Mouse (Mus musculus): ENCODE data around the gene Pou2f2.

Pou2f2 gene

DNA sequence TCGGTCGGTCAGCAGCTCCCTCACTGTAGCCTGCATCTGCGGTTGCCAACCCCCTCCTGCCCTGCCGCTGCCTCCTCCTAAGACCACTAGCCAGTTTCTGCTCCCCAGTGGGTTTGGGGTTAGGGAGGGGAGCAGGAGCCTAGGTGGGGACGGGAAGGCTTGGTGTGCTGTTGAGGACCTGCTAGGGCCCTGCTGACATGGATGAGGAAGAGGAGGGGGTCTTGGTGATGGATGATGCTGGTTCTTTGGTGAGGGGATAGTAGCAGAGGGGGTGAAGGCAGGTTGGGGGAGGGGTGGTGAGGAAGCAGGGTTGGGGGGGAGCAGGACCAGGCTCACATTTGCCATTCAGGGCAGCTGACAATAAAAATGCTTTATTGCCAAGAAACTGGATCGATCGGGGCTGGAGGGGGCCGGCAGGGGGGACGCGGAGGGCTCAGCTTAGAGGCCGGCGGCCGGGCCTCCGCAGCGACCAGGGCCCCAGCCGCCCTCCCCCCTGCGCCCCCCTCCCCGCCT is 29.3 kb downstream of the Pou2f2 start:
- no peak for DNase-seq (ENCODE audit: low spot score in 2 of 2)

DNA sequence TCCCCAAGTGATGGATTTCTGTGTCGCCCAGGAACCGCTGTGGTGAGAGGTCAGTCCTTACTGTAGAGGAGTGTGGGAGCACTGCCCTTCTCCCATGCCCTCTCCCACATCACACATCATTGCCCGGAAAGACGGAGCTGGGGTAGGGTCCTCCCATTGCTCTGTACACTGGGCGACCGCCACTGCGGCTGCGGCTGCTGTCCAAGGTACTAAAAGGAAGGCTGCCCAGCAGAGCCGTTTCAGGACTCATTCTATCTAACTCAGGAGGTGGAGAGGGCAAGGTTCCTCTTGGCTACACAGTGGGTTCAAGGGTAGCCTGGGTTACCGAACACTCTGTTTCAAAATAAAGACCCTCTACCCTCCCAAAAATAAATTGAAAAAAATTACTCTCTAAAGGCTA is 33.6 kb downstream of the Pou2f2 start:
- DNase-seq (ENCODE audit: low spot score in 2 of 2): no peak

DNA sequence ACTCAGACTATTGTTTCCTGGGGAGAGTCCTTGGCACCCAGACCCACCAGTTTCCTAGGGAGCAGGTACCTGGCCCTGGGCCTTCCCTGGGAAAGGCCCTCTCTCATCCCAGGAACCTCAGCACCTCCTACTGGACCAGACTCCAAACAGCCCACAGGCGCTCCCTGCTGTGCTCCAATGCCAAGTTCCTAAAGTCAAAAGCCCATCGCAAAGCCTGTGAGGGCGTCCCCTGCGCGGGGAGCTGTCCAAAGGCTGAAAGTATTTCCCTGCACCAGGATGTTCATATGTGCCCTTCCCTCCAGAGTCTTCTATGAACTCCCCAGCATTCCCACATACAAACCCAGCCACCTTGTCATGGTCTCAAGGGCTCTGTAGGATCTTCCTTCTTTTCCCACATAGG is 37.8 kb downstream of the Pou2f2 start:
- DNase-seq (ENCODE audit: low spot score in 2 of 2): no peak

DNA sequence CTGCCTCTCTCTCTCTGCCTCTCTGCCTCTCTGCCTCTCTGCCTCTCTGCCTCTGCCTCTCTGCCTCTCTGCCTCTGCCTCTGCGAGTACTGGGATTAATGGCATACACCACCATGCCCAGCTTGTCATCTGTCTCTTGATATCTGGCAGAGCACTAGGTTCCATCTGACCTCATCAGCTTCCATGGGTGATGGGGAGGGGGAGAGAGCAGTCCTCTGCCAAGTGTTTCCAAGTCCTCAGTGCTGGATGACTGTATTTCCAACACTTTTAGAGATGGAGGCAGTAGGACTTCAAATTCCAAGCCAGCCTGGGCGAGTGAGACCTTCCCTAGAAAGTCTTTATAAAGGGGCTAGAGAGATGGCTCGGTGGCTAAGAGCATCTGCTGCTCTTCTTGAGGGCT is 42.0 kb downstream of the Pou2f2 start:
- no peak for DNase-seq (ENCODE audit: low spot score in 2 of 2)

DNA sequence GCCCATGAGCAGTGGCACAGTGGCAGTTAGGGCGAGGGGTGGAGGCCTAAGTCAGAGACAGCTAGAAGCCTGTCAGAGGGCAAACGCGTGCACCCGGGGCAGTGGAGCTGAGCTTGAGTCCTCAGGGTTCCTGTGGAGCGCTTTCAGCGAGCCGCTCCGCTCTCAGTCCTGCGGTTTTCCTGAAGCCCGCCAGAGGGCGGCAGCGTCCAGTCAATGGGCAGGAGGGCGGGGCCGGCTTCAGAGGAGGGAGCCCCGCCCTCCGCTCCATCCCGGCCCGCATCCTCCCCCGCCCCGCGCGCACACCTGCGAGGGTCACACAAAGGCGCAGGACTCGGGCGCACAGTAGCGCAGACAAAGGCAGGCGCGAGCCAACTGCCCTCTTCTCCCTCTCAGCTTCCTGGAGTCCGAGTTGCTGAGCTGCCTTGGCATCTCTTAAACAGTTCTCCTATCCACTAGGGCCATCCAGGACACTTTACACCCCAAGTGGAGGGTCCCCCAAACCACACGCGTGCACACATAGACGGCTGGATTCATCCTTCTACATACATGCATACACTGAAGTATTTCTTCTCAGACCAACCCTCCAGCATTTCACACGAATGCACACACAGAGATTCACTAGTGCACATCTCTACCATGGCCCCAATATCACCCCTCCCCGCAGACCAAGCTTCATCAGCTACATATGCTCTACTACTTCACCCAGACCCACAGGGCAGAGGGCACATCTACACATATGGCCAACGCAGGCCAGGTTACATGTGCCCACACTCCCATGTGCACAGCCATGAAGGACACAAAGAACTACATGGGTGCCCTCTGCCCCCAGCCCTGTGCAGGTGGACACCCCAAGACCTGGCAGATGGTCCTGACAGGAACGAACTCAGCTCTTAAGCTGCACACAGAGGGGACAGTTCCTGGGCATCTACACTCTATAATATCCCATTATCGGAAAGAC is 46.2 kb downstream of the Pou2f2 start:
- peak; percentile 82 to 87 for DNase-seq (ENCODE audit: low spot score in 2 of 2)

DNA sequence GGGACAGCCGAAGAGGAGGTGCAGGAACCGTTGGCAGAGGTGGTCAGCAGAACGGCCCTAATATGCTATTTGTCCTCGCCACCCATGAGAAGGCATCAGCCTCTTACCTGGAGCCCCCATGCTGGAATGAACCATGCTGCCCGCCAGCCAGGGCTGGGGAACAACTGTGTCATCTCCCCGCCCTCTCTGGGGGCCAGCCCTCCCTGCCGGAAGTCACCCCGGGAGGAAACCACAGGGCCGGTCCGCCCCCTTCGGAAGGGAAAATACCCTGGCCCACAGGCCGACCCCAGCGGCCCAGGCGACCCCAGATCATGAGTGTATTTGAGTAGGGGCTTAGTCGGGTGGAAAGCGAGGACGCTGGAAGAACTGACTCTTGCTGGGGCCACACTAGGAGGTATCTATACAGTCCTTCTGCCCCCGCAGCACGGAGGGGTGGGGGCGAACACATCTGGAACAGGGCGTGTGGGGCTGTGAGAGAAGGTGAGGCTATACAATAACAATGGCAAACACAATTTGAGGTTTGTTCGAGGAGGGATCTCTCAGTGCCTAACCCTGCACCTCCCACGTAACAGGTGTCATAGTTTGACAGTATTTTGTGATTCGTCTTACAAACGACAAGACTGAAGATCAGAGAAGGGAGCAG is 47.1 kb downstream of the Pou2f2 start:
- DNase-seq (ENCODE audit: low spot score in 2 of 2): no peak

DNA sequence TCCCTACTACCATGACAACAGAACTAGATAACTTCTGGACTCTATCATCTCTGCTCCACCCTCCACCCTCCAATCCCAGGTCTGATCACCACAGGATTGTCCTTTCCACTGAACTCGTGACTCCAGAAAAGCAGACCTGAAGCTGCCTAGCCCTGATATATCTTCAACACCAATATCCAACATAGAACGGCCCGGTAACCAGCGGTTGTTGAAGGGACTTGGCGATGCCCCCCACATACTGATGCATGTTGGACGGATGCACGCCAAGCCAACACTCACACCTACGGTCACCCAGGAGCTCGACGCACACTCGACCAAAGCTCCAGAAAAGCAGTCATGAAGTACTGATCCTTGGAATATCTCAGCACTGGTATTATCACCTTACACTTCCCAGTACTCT is 48.3 kb downstream of the Pou2f2 start:
- no peak for DNase-seq (ENCODE audit: low spot score in 2 of 2)

DNA sequence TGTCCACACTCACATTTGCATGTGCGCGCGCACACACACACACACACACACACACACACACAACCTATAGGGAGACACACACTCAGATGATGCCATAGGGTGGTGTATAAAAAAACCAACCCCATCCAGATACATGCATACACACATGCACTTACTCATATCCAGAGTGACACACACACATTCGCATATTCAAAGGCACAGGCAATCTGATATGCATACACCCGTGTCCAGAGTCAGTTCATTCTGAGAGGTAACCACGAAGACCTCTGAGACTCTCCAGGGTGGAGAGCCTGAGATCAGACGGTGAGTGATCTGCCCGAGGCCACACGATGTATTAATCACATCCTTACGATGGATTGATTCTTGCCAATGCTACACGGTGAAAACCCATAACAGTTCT is 49.0 kb downstream of the Pou2f2 start:
- no peak for DNase-seq (ENCODE audit: low spot score in 2 of 2)

DNA sequence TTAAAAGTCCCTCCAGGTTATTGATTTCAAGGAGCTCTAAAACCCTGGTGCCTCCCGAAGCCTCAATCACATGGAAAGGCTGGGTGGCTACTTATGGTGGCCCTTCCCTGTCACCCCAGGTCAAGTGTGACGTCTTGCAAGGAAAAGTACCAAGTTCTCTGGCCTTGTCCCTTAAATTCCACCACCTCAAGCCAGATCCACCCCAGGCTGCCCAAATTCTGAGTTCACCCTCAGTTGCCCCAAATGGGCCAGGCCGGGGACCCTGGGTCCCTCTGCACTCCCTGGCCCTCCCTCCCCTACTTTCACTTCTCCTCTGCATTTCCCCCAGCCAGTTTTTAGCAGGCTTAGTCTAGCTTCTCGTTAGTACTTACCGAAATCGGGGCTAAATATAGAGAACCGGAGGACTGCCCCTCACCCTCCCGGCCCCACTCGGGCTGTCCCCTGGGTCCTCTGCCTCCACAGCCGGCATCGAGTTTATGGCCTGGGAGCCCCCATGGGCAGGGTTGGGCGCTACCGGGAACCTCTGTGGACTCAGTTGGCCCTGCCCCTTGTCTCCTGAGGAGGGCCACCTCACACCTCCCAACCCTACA is 50.0 kb downstream of the Pou2f2 start:
- no peak for DNase-seq (ENCODE audit: low spot score in 2 of 2)

DNA sequence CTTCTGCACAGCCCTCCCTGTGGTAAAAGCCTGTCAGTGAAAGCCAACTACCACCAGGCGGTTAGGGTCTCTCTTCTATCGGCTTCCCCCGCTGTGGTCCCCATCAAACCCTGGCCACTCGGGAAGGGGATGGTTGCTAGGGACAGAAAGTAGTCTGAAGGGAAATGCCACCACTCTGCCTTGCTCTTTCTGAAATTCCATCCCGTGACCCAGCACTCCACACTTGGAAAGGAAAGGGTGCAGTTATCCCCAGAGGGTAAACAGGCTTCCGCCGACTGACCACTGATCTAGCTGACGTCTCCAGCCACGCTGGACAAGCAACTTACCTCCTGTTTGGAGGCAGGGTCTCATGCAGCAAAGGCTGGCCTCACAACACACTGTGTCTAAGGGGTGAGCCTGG is 51.6 kb downstream of the Pou2f2 start:
- no peak for DNase-seq (ENCODE audit: low spot score in 2 of 2)

DNA sequence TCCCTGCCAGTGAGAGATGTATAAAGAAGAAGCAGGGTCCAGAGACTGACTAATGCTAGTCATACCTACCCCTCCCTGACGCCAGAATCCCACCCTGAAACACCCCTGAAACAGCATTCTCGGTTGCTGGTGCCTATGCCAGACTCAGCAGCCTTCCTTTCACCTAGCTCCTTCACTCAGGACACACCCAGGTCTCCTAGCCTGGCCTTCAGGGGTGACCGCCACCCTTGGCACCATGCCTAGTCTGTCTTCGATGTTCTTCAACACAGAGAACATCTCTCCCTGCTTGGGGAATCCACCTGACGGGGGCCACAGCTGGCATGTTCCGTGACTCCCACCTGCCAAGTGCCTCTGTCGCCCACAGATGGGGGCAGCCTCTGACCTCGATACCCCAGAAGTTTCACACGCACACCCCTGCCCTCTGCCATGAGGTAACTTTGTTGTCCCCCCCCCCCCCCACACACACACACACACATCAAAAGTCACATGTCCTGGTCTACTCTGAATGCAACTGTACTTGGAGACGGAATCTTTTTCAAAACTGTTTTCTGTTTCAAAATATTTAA is 53.7 kb downstream of the Pou2f2 start:
- no peak for DNase-seq (ENCODE audit: low spot score in 2 of 2)

DNA sequence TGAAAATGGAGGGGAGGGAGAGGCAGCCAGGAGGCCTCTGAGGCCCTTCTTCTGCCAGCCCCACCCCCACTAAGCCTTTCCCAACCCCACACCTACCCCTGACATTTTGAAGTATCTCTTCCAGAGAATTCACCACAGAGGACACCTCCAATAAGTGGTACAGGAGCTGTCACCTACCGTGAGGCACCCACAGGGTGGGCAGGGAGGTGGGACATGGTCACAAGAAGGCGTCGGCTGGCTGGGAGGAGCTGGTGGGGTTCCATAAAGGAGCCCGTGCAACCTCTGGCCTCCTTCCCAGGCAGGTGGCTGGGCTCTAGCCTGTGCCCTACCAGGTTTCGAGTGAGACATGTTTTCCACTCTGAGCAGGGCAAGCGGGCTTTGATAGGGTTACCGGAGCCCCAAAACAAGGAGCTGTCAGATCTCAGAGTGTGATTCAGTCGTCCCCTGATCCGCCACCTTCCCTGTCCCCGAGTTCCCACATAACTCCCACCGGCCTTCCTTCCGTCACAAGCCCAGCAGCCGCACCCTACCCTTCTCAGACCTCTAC is 58.2 kb downstream of the Pou2f2 start:
- no peak for DNase-seq (ENCODE audit: low spot score in 2 of 2)

DNA sequence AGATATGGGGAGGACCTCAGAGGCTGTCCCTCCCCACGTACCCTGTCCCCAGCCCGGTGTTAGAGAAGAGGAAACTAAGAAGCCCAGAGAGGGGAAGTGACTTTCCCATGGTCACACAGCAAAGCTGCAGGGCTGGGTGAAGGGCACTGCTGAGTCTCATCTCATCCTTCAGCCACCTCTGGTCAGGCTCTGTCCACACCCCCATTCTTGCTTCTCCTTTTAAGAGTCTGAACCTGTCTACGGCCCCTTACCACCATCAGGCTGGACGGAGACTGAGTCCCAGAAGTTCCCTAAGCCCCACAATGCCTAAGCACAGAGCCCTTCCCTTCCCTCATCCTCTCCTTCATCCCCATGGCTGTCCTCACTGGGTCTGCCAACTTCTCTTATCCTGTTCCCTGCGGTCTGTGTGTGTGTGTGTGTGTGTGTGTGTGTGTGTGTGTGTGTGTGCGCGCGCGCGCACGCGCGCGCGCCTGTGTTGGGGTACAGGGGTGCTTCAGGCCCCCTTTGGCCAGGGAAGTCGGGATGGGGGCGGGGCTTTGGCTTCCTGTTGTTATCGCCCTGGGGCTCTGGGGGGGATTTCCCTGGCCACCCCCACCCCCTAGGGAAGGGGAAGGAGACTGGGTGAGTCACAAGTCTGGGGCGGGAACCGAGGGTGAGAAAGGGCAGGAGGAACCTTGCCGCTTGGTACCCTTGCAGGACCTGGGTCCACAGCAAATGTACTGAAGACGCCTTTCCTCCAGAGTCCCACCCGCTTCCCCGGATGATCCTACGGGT is 59.3 kb downstream of the Pou2f2 start:
- DNase-seq (ENCODE audit: low spot score in 2 of 2): no peak

DNA sequence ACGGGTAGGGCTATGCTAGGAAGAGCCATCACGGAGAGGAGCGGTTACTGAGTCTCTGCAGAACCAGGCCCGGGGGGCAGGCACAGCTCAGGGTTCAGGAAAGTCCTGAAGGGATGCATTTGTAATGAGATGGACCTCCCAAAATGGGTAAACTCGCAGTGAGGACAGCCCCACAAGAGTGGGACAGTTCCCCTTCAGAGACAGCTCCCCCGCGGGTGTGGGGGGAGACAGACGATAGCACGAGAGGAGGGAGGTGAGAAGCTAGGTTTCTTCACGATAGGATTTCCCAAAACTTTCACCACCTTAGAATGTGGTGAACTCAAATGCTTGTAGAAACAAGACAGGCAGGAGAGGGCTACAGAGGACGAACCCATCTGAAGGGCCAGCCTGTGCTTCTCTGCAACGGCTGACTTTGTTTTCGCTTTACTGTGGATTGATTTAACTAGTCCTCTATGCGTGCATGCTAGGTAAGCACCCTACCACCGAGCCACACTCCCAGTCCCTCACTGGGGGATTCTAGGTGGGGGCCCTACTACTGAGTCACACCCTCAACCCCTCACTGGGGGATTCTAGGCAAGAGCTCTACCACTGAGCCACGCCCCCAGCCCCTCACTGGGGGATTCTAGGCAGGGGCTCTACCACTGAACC is 66.4 kb downstream of the Pou2f2 start:
- no peak for DNase-seq (ENCODE audit: low spot score in 2 of 2)

DNA sequence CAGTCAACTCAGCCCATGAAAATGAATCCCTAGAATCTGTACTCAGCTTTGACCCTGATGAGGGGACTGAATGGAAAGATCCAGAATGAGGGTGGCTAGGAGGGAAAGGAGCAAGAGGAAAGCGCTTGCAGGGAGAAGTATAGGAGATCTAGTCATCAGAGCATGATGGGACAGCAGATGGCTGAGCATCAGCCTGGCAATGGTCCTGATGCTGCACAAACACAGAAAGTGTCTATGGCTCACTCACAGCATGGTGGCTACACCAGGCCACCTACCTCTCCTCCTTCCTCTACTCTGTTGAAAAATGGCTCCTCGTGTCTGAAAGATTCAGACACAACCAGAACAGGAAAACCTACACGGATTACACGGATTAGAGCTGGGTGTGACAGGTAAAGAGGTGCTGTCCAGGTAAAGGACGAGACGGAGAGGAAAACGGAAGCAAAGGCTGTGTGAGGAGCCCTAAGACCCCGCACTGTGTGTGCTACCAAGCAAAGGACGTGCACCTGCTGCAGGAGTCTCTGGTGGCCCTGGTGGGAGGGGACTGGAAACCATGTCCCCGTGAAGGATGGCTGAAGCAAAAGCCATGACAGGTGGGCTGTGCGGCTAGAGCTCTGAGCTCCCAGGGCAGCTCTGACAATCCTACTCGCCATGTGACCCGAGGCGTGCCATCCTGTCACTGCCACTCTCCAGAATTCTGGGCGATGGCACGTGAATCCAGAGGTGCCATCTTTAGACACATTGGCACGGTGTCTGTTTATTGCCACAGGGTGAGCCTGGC is 67.2 kb downstream of the Pou2f2 start:
- DNase-seq (ENCODE audit: low spot score in 2 of 2): peak in 1 of 2 experiments; percentile 51

DNA sequence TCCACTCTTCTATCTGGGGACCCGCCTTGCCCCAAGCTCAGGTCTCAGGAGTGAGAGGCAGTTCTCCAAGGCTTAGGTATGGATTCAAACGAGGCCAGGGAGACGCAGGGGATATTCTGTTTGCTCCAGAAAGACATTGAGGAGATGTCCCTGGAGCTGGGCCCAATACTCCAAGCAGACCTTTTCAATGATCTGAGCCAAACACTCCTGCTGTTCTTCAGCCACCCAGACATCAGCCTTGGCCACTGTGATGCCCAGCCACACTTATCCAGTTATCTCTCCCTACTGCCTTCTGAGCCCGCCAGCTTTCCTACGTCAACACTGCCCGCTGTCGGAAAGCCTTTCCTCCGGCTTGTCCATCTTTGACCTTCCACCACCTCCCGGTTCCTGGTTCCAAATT is 69.2 kb downstream of the Pou2f2 start:
- no peak for DNase-seq (ENCODE audit: low spot score in 2 of 2)

DNA sequence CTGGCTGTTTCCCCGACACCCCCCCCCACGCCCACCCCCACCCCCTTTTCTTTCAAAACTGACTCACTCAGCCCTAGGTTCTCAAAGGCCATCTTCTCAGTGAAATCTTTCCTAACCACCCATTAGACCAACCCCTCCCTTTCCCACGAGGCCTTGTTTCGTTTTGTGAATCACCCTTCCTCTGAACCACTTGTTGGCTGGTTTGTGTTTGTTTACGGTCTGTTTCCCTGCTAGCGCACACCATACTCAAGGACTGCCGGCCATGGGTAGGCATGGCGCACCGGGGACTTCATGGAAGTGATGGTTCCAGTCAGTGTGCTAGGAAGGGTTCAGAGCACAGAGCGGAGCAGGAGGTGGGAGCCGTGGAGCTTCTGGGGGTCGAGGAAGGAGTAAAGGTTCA is 70.2 kb downstream of the Pou2f2 start:
- no peak for DNase-seq (ENCODE audit: low spot score in 2 of 2)

DNA sequence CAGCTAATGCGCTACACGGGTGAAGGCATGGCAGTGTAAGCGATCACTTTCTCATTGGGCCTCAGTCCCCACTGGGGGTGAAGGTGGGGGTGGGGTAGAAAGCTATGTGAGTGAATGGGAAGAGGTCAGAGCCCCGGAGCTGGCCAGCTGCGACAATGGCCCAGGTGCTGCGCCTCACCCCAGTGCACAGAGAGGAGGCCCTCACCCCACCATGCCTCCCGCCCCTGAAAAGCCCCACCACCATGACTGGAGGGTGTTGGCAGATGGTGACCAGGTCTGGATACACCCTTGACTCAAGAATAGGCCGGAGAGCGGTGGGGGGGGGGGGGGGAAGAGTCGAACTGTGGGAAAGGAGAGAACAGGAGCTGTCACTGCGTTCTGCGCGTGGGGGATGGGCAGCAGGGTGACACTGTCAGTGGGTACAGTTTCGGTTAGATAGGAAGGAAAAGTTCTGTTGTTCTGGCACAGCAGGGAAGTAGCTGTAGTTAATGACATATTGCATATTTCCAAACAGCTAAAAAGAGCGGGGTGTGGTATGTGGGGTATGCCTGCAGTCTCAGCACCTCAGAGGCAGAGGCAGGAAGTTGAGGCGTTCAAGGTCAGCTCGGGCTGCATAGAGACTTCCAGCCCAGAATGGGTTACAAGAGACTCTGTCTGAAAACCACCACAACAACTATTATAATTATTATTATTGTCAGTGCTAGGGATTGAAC is 72.6 kb downstream of the Pou2f2 start:
- no peak for DNase-seq (ENCODE audit: low spot score in 2 of 2)
